Mouse (Mus musculus): ENCODE data around the gene Gbf1. TPM values are rescaled to one million over a fixed set of nuclear protein-coding genes. Genes with fewer than 3 reads are reported as not detected.
A peak's percentile ranks its signal among the peaks of the same experiment; 100 is the strongest.

The Gbf1 gene
- polyA plus RNA-seq, 1 experiment = 60.8 TPM

DNA sequence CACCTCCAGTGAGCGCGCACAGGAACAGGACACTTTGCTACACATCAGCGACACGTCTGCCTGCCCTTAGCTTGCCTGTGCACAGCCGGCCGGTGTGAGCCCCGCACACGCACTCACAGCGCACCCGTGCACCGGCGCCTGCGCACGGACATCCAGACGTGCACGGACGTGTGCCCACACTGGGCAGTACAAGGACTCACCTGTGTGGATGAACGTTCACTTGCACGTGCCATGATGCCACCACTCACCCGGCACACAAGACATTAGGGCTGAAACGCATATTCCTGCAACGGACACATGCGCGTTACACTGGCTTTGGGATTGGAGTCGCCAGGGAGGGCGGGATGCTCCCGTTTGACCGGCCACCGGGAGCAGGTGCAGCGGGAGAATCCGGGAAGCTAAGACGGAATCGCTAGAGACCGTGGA is 152.6 kb downstream of the Gbf1 start:
- under 1% methylated on average over 34 of the region's 34 CpGs for WGBS
- H3K27ac ChIP-seq (ENCODE audit: insufficient read depth, low read depth, low read length) = peak overlapping the region; percentile 57

DNA sequence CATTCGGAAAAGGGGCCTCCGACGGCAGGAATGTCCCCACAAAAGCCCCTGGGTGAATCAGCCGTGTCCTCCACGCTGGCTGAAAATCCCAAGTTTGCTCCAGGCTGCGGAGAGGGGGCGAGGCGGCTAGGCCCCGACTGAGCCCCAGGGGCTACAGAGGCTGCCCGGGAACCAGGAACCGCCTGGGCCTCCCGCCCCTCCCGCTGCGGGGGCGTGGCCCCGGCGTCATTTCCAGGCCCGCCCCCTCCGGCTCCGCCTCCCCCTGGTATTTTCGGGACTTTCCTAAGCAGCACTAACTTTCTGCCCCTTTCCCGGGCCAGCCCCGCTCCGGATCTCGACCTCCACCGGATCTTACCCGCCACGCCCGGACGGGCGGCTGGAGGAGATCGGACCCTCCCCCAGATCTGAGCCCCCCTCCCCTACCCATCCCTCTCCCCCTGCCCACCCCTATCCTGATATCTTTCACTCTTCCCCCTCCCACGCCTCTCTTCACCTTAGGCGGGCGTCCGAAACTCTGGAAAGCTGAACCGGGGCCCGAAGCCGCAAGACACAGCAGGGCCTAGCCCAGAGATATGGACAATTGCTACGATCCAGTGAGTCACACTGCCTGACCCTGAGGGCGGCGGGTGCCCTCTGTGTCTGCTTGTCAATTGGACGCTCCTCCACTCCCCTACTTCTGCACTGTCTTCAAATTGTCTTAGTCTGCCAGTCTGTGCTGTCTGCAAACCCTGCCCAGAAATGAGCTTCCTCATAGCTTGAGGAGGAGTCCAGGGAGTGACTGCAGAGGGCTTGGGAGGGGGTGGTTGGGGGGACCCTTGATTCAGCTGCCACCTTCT is 153.3 kb downstream of the Gbf1 start:
- under 1% methylated on average over 43 of the region's 43 CpGs for WGBS
- peak; percentile 93 for DNase-seq
- no peak for TF ChIP-seq CTCF (conservative IDR thresholded peaks at IDR 0.05; ENCODE audit: insufficient read depth, insufficient read length, low read depth, low read length)
- peak; percentile 29 for TF ChIP-seq POLR2A (IDR thresholded peaks at IDR 0.05; ENCODE audit: low read depth, low read length)
- H3K27me3 ChIP-seq (replicated peaks; ENCODE audit: control insufficient read depth, insufficient read depth, low read length) = no peaks in the 10 kb centered on the region
- H3K36me3 ChIP-seq (ENCODE audit: control insufficient read depth, insufficient read depth, low read length) = no peaks in the 10 kb centered on the region
- H3K4me3 ChIP-seq (ENCODE audit: insufficient read depth, low read depth, low read length) = peak overlapping the region; percentile 58
- peak overlapping the region; percentile 57 for H3K27ac ChIP-seq (ENCODE audit: insufficient read depth, low read depth, low read length)
- peaks cover 5% of the 10 kb centered on the region for H3K4me1 ChIP-seq (ENCODE audit: control insufficient read depth, insufficient read depth, low read length)

More for the DNA sequence above, 152.6 kb downstream of the Gbf1 start:
- no peaks in the 10 kb centered on the region for H3K27me3 ChIP-seq (replicated peaks; ENCODE audit: control insufficient read depth, insufficient read depth, low read length)
- peaks cover 5% of the 10 kb centered on the region for H3K4me1 ChIP-seq (ENCODE audit: control insufficient read depth, insufficient read depth, low read length)
- H3K36me3 ChIP-seq (ENCODE audit: control insufficient read depth, insufficient read depth, low read length) = no peaks in the 10 kb centered on the region
- H3K4me3 ChIP-seq (ENCODE audit: insufficient read depth, low read depth, low read length) = peak overlapping the region; percentile 58
- TF ChIP-seq CTCF (conservative IDR thresholded peaks at IDR 0.05; ENCODE audit: insufficient read depth, insufficient read length, low read depth, low read length) (no peak), POLR2A (IDR thresholded peaks at IDR 0.05; ENCODE audit: low read depth, low read length) (no peak)
- DNase-seq = peak; percentile 37

GRCm38 (mm10) chr19:46306268-46306610 is 153.9 kb downstream of the Gbf1 start:
- Histone ChIP-seq H3K27me3 (replicated peaks; ENCODE audit: control insufficient read depth, insufficient read depth, low read length) (no peaks in the 10 kb centered on the region), H3K36me3 (ENCODE audit: control insufficient read depth, insufficient read depth, low read length) (no peaks in the 10 kb centered on the region), H3K27ac (ENCODE audit: insufficient read depth, low read depth, low read length) (no peak overlapping the region), H3K4me3 (ENCODE audit: insufficient read depth, low read depth, low read length) (peak overlapping the region; percentile 58), H3K4me1 (ENCODE audit: control insufficient read depth, insufficient read depth, low read length) (peaks cover 5% of the 10 kb centered on the region)
- TF ChIP-seq CTCF (conservative IDR thresholded peaks at IDR 0.05; ENCODE audit: insufficient read depth, insufficient read length, low read depth, low read length) = no peak
- no peak for TF ChIP-seq POLR2A (IDR thresholded peaks at IDR 0.05; ENCODE audit: low read depth, low read length)
- DNase-seq = no peak
- 53% methylated on average over 5 of the region's 5 CpGs for WGBS

GRCm38 (mm10) chr19:46306751-46307289 is 154.5 kb downstream of the Gbf1 start:
- DNase-seq = no peak
- TF ChIP-seq CTCF (conservative IDR thresholded peaks at IDR 0.05; ENCODE audit: insufficient read depth, insufficient read length, low read depth, low read length) = no peak
- TF ChIP-seq POLR2A (IDR thresholded peaks at IDR 0.05; ENCODE audit: low read depth, low read length) = no peak
- H3K27ac ChIP-seq (ENCODE audit: insufficient read depth, low read depth, low read length) = no peak overlapping the region
- H3K36me3 ChIP-seq (ENCODE audit: control insufficient read depth, insufficient read depth, low read length) = no peaks in the 10 kb centered on the region
- no peaks in the 10 kb centered on the region for H3K27me3 ChIP-seq (replicated peaks; ENCODE audit: control insufficient read depth, insufficient read depth, low read length)
- H3K4me3 ChIP-seq (ENCODE audit: insufficient read depth, low read depth, low read length) = no peak overlapping the region
- H3K4me1 ChIP-seq (ENCODE audit: control insufficient read depth, insufficient read depth, low read length) = peaks cover 5% of the 10 kb centered on the region
- WGBS = 96% methylated on average over 9 of the region's 9 CpGs

DNA sequence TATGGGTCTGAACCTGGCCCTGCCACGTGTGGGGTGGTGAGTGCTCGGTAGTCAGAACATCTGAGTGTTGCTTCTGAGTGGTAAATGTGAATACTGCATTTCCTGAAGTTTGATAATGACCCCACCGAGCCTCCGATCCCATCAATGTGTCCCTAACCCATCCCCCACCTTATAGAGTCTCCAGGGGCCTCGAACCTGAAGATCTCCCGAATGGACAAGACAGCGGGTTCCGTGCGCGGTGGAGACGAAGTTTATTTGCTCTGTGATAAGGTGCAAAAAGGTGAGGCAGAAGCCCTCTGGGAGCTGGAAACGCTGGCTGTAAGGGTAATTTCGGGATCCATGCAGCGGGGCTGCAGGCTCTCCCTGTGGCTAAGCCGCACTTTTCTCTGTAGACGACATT is 155.5 kb downstream of the Gbf1 start:
- no peak for DNase-seq
- Histone ChIP-seq H3K36me3 (ENCODE audit: control insufficient read depth, insufficient read depth, low read length) (no peaks in the 10 kb centered on the region), H3K4me1 (ENCODE audit: control insufficient read depth, insufficient read depth, low read length) (peaks cover 5% of the 10 kb centered on the region)

DNA sequence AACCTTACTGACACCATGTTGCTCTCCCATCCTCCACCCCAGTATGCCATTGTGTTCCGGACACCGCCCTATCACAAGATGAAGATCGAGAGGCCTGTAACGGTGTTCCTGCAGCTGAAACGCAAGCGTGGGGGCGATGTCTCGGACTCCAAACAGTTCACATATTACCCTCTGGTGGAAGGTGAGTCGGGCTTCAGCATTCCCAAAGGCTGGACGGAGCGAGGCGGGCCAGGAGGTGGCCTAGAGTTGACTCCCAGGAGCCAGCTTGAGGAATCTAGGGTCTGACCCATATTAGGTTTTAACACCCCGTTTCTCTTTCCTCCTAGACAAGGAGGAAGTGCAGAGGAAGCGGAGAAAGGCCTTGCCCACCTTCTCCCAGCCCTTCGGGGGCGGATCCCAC is 156.0 kb downstream of the Gbf1 start:
- peaks cover 5% of the 10 kb centered on the region for H3K4me1 ChIP-seq (ENCODE audit: control insufficient read depth, insufficient read depth, low read length)
- no peak for DNase-seq
- no peaks in the 10 kb centered on the region for H3K27me3 ChIP-seq (replicated peaks; ENCODE audit: control insufficient read depth, insufficient read depth, low read length)
- WGBS = 86% methylated on average over 16 of the region's 16 CpGs
- H3K4me3 ChIP-seq (ENCODE audit: insufficient read depth, low read depth, low read length) = no peak overlapping the region
- TF ChIP-seq CTCF (conservative IDR thresholded peaks at IDR 0.05; ENCODE audit: insufficient read depth, insufficient read length, low read depth, low read length) (no peak), POLR2A (IDR thresholded peaks at IDR 0.05; ENCODE audit: low read depth, low read length) (no peak)
- H3K27ac ChIP-seq (ENCODE audit: insufficient read depth, low read depth, low read length) = no peak overlapping the region
- H3K36me3 ChIP-seq (ENCODE audit: control insufficient read depth, insufficient read depth, low read length) = no peaks in the 10 kb centered on the region

More for the DNA sequence above, 155.5 kb downstream of the Gbf1 start:
- 95% methylated on average over 16 of the region's 16 CpGs for WGBS
- Histone ChIP-seq H3K4me3 (ENCODE audit: insufficient read depth, low read depth, low read length) (no peak overlapping the region), H3K27ac (ENCODE audit: insufficient read depth, low read depth, low read length) (no peak overlapping the region), H3K27me3 (replicated peaks; ENCODE audit: control insufficient read depth, insufficient read depth, low read length) (no peaks in the 10 kb centered on the region)
- TF ChIP-seq CTCF (conservative IDR thresholded peaks at IDR 0.05; ENCODE audit: insufficient read depth, insufficient read length, low read depth, low read length) = no peak

DNA sequence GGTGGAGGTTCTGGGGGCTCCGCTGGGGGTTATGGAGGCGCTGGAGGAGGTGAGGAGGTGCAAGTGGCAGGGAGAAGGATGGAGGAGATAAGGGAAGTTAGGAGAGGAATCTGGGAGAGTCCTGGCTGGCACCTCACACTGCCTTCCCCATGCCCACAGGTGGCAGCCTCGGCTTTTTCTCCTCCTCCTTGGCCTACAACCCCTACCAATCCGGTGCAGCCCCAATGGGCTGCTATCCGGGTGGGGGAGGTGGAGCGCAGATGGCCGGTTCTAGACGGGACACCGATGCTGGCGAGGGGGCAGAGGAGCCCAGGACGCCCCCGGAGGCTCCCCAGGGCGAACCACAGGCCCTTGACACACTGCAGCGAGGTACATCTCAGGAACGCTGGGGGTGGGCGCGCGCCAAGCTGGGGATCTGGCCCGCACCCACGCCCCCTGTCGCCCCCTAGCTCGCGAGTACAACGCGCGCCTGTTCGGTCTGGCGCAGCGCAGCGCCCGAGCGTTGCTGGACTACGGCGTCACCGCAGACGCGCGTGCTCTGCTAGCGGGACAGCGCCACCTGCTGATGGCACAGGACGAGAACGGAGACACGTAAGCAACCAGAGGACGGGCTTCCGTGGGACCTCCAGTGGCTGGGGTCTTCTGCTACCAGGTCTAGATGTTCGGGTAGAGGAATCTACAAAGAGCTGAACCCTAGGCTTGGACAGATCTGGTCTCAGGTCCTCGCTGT is 156.6 kb downstream of the Gbf1 start:
- Histone ChIP-seq H3K36me3 (ENCODE audit: control insufficient read depth, insufficient read depth, low read length) (no peaks in the 10 kb centered on the region), H3K4me1 (ENCODE audit: control insufficient read depth, insufficient read depth, low read length) (peaks cover 5% of the 10 kb centered on the region), H3K27ac (ENCODE audit: insufficient read depth, low read depth, low read length) (no peak overlapping the region), H3K4me3 (ENCODE audit: insufficient read depth, low read depth, low read length) (peak overlapping the region; percentile 28; the same call in 1 of the 2 replicates), H3K27me3 (replicated peaks; ENCODE audit: control insufficient read depth, insufficient read depth, low read length) (no peaks in the 10 kb centered on the region)
- DNase-seq = peak; percentile 83
- WGBS = 5% methylated on average over 47 of the region's 47 CpGs
- TF ChIP-seq CTCF (conservative IDR thresholded peaks at IDR 0.05; ENCODE audit: insufficient read depth, insufficient read length, low read depth, low read length) (peak; percentile 96), POLR2A (IDR thresholded peaks at IDR 0.05; ENCODE audit: low read depth, low read length) (no peak)

All from kidney, adult 2 months (tissue).